Mouse (Mus musculus) retina, embryonic 14.5 days (tissue): ENCODE data around the gene Itln1.

Source experiments
- DNase-seq: peaks from one replicate; pipeline ENCODE4 v3.0.0-alpha.2; 2015; ENCODE audit warnings: low spot score

Itln1 gene

DNA sequence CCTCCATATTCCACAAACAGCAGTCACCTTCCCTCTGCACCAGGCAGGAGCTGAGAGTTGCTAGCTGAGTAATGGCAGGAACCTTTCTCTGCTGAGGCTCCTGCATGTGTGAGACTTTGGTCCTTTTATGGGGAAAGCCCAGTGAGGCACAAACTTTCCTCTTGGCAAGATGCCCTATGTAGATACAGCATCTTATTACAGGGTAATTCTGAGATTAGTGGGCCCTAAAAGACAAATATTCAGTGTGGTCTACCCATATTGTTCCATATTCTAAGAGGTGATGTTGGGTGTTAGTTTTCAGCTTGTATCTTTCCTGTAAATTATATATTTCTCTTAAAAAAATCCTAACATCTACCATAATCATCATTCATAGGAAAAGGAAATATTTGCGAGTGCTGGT, at the start of gene Itln1:
TSS of gene Itln1 (minus strand) at position 101 of the 400 bp plus-strand sequence.
- DNase-seq, result no peak

DNA sequence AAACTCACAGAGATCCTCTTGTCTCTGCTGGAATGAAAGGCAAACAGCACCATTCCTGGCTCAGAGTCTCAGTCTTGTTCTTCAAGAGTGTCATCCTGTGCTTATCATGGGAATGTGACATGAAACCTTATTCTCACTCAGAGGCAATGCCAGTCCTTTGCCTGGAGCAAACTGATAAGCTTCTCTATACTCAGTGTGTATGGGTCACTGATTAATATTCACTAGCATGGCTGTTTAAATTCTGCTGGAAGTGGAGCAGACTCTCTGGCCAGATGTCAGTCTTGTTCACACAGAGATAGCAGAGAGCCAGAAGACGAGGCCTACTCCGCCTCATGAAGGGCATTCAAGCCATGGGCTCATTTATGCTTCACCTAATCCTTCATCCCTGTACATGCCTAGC, 49.5 kb upstream of the Itln1 start:
- DNase-seq, result no peak

DNA sequence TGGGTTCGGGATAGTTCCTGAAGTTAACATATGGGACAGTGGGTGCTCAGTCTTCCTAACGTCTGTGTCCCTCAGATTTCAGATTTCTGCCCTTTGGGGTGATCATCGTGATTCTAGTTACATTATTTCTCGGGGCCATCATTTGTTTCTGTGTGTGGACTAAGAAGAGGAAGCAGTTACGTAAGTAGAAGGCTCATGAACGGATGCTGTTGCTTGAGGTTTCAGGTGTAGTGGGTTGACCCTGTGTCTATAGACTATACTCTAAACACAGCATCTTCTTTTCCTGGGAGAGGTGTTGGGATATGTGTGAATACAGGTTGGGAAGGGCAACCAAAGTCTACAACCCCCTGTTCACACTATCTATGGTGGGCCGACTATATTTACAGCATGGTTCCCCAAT, 42.1 kb upstream of the Itln1 start:
- DNase-seq, result no peak

DNA sequence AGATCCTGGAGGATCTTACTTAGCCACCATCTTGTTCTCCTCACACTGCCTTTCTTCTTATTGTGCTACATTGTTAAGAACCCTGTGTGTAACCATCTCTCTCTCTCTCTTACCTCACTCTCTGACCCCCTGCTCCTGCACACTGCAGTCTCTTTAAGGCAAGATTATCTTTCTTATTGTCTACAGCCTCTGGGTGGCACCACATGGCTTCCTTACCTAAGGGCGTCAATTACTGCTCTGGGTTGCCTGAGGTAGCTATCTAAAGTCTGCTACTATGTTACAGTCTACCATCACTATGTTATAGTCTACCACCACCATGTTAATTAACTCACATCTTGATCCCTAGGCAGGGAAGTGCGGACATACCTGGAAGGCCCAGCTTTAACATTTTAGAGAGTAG, 33.3 kb upstream of the Itln1 start:
- DNase-seq, result no peak

DNA sequence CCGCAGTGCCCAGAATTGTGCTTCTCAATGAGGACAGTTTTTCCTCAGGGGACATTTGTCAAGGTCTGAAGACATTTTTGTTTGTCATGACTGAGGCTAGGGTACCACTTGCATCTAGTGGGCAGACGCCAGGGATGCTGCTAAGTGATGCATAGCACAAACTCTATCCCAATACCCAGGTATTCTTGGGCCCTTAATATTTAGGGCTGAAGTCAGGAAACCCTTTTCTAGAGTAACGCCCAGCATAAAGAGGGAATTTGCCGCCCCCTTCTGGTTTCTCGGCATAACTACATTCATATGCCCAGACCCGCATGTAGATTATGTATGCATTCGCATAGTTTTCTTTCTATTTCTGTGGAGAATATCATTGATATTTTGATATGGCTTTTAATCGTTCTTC, 31.7 kb upstream of the Itln1 start:
- peak; percentile 89 for DNase-seq

DNA sequence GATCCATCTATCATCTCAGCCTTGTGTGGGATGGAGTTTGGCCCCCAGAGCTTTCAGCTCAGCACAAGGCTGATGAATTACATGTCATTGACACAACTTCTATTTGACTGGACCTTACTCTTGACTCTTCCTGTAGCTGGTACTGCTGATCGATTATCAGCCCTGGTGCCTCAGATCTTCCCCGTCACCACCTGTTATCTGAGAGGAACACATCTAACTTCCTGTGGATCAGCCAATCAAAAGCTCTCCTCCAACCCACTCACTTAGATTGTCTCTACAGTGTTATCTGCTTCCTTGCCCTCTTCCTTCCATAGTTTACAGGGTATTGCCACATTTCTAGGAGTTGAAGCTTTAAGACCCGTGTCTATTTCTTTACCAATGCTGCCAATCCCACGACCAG, 30.8 kb upstream of the Itln1 start:
- DNase-seq, result no peak

DNA sequence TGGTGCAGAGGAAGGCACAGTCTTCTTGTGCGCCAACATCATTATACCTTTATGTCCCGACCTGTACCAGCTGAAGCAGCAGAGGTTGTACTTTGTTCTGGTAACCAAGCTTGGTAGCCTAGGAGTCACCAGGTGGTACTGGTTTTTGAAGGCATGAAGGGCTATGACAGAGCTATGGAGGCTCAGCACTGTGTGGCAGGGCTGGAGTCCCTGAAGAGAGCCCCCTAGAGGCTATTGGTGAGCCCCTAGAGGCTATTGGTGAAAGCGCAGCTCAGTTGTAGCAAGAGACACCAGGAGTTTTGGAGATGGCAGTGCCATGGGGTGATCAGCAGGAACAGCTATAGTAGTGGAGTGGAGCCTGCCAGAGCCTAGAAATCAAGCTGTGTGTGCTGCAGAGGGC, 29.2 kb upstream of the Itln1 start:
- DNase-seq, result peak; percentile 88

DNA sequence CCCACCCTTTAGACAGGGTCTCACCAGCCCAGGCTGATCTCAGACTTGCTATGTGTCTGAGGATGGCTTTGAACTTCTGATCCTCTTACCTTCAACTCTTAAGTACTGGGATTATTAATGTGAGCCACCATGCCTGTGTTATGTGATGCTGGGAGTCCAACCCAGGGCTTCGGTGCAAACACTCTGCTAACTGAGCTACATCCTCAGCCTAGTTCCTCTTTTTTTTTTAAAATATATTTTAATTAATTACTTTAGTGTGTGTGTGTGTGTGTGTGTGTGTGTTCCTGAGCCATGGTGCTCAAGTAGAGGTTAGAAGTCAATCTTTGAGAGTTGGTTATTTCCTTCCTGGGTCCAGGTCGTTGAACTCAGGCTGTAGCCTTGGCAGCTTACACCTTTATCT, 27.9 kb upstream of the Itln1 start:
- DNase-seq, result no peak

DNA sequence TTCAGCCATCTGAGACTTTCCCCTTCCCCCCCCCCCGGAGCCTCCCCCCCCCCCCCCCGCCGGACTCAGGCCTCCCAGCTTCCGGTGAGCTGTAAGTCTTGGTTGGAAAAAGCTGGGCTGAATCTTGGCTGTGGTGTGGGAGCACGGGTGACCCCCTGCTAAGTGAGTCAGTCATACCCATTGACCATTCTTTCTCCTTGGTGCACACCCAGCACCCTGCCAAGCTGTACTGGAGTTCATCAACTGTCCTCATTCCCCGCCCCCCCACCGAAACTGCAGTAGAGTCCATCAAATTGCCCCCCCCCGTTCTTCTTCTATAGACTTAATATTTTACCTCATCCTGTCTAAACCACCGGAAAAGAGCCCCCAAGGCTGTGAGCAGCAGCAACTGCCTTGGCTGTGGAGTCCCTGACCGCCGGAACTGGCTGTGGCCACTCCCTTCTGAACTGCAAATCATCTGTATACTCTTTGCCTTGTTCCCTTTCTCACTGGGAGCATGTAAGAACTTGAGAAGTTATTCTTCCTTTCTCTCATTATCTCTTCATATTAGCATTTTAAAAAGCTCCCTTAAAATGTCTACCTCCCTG, 26.6 kb upstream of the Itln1 start:
- no peak for DNase-seq

DNA sequence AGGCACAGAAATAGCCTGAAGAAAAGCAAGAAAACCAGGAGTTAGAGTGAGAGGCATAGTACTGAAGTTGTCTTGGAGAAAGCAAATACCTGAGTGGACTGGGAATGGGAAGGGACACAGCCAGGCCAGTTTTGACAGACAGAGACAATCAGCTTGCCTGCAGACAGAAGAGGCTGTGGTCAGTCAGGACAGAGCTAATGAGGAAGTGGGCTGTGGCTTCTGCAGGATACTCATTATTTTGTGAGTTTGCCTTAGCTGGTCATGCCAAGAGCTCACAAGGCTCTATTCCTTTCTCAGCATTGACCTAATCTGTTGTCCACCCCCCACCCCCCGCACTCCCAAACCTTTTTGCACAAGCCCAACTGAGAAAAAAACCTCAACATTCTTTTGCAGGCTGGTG, 26.1 kb upstream of the Itln1 start:
- DNase-seq, result no peak

DNA sequence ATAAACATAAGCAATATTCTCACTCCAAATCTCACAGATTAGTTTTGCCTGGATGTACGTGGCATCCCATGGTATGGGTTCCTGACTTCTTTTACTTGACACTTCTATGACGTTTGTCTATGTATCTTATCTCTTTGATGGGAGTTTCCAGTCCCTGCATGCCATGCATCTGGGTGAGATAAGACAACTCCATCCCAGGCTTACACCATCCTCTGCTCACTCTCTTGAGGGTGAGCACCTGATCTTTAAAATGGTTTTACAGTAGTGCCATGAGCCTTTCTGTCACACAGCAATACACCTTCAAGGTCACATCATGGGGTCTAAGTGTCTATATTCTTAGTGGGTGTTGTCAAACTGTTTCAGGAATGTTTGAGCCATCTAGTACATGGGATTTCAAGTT, 25.2 kb upstream of the Itln1 start:
- DNase-seq, result no peak

DNA sequence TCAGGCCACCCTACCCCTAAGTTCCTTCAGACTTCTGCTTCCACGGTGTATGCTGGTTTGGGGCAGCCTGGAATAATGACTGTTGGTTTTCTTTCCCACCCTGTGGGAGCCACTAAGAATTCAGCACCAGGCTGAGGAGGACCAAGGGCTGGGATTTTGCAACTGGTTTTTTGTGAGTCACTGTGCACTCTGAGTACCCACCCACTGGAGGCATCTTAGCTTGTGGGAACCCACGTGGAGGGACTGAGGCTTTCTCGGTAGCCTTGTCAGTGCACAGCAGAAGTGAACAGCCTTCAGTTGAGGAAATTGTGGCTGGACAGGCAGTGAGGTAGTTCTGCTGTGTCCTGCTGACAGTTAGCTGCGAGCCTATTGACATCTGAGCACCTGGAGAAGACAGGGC, 23.8 kb upstream of the Itln1 start, which contains the start of gene Cd244a:
TSS of gene Cd244a (plus strand) at position 296 of the 400 bp plus-strand sequence.
- no peak for DNase-seq

DNA sequence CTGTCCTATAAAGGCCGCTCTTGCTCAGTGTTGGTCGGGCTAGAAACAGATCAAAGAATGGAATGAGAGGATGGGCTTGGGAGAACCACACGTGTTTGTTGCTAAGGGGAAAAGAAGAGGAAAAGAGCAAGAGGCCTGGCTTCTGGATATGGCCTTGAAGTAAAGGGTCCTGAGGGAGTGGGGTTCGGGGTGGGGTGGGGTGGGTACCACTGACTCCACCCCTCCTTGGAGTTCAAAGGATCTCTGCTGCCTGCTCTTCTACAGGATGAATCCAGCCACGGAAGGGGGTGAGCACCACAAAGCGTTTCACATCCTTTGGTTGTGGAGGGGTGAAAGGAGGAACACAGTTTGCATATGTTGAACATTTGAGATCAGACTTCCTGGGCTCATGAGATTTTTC, 23.3 kb upstream of the Itln1 start:
- DNase-seq, result no peak

DNA sequence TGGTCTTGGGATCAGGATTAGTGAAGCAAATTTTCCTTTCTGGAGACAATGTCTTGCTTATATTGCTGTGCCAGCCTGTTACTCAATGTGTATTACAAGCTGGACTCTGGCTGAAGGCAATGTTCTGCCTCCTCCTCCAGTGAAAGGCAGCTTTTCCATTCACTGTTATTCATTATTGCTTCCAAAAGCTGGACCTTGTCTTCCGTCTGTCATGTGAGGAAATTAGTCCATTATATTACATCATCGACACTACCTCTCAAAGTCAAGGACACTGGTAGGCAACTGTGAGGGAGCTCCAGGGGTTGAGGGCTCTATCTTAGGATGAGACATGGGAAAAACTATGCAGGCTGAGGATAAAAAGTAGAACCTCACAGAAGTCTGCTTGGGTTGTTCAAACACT, 21.3 kb upstream of the Itln1 start:
- no peak for DNase-seq

DNA sequence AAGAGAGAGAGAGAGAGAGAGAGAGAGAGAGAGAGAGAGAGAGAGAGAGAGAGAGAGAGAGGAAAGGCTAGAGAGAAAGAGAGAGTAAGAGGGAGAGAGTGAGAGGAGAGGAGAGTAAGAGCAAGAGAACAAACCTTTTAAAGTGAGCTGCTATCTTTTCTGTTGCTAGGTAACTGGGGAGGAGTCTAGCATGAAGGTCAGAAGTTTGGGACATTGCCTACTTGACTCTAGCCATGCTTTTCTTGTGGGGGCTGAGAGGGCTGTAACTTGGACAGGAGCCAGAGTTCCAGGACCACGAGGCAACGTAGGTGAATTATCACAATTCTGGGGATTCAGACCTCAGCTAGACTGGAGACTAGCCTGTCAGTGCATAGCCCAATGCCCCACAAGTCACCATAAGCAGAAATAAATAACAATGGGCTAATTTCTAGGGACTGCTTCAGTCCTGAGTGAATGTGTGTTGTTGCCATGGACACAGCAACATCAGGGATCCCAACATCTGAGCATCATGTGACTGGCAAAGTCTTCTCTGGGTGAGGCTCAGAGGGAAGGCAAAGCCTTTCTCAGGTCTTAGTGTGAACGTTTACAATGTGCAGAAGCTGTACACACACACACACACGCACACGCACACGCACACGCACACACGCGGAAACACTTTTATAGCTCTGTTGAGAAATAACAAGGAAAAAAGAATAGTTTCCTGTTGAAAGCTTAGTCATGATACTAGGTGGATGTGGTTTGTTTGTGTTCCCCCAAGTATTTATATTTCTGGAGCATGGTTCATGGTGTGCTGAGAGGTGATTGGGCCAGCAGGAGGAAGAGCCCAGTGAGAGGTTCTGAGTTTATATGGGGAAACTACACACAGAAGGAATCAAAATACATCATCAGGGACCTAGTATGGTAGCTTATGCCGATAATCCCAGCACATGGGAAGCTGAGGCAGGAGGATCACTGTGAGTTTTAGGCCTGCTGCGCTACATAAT, 18.6 kb upstream of the Itln1 start:
- DNase-seq, result no peak

DNA sequence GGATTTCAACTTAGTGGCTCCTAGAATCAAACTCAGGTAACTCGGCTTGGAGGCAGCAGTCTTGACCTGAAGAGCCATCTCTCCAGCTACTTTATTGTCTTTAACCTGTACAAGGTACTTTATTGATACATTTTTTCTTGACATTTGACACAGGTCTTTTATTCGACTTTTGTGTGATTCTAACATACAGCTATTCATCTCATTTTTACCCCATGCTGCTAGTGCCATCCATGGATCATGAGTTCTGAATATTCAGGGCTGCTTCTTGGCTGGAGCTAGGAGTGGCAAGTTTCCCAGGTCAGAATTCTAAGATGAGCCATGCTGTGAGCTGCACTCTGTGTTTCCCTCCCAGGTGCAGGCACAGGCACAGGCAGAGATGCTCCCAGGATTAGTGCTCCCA, 17.1 kb upstream of the Itln1 start:
- DNase-seq, result no peak

DNA sequence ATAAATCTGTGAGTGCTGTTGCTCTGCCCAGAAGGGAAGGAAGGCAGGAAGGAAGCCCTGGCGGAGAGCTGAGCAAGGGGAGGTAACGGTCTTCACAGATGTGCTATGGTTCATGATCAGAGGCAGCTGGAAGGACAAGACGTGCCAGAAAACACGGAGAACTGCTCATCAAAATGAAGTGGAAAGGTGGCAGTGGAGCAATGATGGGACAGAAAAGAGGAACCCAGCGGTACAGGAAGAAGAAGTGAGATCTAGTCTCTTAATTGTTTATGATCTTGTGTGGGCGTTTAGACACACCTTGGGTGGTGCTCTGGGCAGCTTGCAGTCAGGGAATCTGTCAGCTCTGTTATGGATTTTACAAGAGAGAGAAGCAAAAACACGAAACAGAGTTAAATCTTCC, 16.2 kb upstream of the Itln1 start:
- DNase-seq, result no peak

DNA sequence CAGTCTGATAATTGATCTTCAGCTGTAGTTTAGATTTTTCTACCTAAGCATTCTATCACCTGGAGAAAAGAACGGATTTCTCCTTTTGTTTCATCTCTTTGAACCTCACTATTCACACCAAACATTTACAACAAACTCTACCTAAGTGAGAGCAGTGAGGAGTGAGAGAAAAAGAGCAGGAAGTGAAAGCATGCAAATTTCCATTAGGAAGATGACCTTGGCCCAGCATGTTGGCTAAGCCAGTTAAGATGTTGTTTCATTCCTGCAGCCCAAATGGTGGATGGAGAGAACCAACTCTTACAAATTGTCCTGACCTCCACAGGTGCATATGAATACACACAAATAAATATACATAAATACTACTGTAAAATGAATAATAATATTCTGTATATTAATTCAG, 5.6 kb upstream of the Itln1 start:
- no peak for DNase-seq

DNA sequence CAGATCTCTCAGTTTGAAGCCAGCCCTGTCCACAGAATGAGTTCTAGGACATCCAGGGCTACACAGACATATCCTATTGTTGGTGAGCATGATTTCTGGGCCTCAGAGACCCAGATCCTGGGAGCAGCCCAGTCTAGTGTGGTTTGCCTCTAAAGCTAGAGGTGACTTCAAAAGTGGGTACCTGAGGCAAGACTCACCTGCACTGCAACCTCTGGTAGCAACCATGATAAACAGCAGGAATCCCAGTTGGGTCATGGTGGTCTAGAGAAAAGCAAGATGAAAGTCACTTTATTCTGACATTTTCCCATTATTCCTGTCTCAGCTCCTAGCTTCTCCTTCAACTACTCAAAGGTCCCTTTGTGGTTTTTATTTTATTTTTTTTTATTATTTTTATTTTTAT, 537 bp downstream of the Itln1 start:
- no peak for DNase-seq

DNA sequence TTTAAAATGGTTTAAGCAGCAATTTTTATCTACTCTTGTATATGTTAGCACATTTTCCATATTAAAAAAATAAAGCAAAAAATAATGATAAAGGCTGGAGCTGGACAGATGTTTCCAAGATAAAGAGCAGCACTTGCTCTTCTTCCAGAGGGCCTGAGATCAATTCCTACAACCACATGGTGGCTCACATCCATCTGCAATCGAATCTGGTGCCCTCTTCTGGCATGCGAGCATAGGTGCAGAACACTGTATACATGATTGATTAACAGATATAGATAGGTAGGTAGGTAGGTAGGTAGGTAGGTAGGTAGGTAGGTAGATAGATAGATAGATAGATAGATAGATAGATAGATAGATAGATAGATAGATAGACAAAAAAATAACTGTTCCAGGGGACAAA, 2.3 kb downstream of the Itln1 start:
- DNase-seq, result no peak

DNA sequence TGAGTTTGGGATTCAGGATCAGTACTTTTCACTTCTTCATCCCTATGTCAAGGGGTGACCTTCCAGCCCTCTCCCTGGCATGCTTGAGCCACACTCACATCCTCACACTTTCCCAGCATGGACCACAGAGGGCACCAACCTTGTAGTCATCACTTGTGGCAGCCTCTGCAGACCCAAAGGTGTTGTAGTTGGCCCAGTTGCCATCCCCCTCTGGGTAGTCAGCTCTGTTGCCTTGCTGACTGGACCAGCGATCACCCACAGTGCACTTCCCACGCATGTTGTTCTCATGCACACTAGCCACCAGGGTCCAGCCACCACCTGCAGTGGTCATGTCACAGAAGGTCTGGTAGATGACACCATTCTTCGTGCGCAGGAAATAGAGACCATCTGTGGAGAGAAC, 3.7 kb downstream of the Itln1 start:
- DNase-seq, result no peak

DNA sequence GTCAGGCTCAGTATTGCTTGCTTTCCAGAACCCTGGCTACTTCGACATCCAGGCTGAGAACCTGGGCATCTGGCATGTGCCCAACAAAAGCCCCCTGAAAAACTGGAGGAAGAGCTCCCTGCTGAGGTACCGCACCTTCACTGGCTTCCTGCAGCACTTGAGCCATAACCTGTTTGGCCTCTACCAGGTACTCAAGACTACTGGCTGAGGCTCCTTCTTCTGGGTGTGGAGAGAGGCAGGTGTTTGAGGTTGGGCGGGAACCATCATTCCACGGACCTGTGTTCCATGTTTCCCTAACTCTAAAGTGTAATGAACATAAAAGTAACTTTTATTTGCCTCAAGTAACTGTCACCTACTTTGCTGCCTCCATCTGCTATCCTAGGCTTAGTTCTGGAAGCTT, 19.5 kb downstream of the Itln1 start:
- no peak for DNase-seq

DNA sequence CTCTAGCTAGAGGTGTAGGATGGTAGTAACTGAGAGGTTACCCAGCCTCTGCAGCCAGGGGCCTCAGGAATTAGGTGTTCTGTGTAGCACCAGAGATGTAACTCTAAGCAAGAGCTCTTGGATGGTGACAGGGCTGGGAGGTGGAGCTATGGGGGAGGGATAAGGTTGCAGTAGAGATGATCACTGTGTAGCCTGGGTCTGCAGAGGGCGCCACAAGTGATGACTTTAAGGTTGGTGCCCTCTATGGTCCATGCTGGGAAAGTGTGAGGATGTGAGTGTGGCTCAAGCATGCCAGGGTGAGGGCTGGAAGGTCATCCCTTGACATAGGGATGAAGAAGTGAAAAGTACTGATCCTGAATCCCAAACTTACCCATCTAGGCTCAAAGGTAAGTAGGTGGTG, 20.1 kb downstream of the Itln1 start:
- no peak for DNase-seq

DNA sequence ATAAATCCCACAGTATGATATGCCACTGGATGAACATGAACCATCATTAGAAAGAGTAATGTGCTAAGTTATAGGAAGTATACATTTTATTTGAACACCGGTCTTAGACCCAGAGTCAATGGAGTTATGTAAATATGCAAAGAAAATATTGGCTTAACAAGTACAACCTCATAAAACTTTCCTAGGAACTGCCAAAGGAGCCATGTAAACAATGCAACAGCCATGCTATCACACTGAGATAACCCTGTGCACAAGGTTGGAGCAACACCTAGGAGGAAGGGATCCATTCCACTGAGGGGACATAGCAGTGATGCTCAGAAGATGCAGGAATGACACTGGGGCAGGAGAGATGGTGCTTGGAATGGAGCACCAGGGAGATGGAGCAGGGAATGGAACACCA, 21.3 kb downstream of the Itln1 start:
- DNase-seq, result no peak
